Mouse (Mus musculus) lung, postnatal 4 days (tissue): ENCODE measurements around the gene Zcchc14.
"Not testable (repeated sequence)": the region's sequence is repeated elsewhere in the genome, so short reads cannot be mapped to it uniquely, and the experiment has no call there.

Experiments used
- DNase-seq, 2 experiments: peaks; one replicate each; pipeline ENCODE4 v3.0.0; 2021

Zcchc14 gene

GRCm38 (mm10) chr8:121620801-121621516 is 31.7 kb downstream of the Zcchc14 start:
- peak; percentile 54 to 80 for DNase-seq

- peak; percentile 72 to 85 for DNase-seq
These were observed 33.2 kb downstream of the Zcchc14 start for GRCm38 (mm10) chr8:121619401-121619995.

- DNase-seq, result no peak
These were observed 39.3 kb downstream of the Zcchc14 start for GRCm38 (mm10) chr8:121613419-121613818.

- no peak for DNase-seq
These were observed 42.8 kb downstream of the Zcchc14 start for GRCm38 (mm10) chr8:121609916-121610315.

GRCm38 (mm10) chr8:121609251-121609650 is 43.5 kb downstream of the Zcchc14 start:
- no peak for DNase-seq

GRCm38 (mm10) chr8:121607661-121608060 is 45.0 kb downstream of the Zcchc14 start:
- DNase-seq, result no peak

GRCm38 (mm10) chr8:121603801-121604200 is 48.9 kb downstream of the Zcchc14 start:
- no peak for DNase-seq

- DNase-seq, result peak; percentile 84 to 85
These were observed 49.8 kb downstream of the Zcchc14 start for GRCm38 (mm10) chr8:121602860-121603259.

- DNase-seq, result no peak
These were observed 50.3 kb downstream of the Zcchc14 start for GRCm38 (mm10) chr8:121602411-121602810.

GRCm38 (mm10) chr8:121599842-121600241 is 52.9 kb downstream of the Zcchc14 start:
- DNase-seq, result no peak

- DNase-seq, result peak; percentile 86 to 88
These were observed 53.8 kb downstream of the Zcchc14 start for GRCm38 (mm10) chr8:121598892-121599291.

GRCm38 (mm10) chr8:121598190-121598589 is 54.5 kb downstream of the Zcchc14 start:
- DNase-seq, result no peak

GRCm38 (mm10) chr8:121597492-121597891 is 55.2 kb downstream of the Zcchc14 start:
- not testable (repeated sequence) for DNase-seq

- DNase-seq, result peak; percentile 37 to 73
These were observed 58.7 kb downstream of the Zcchc14 start for GRCm38 (mm10) chr8:121593983-121594382.

GRCm38 (mm10) chr8:121593293-121593692 is 59.4 kb downstream of the Zcchc14 start:
- no peak for DNase-seq

- peak; percentile 60 to 67 for DNase-seq
These were observed 61.3 kb downstream of the Zcchc14 start for GRCm38 (mm10) chr8:121591178-121592066.

GRCm38 (mm10) chr8:121590203-121591177 is 62.2 kb downstream of the Zcchc14 start, which contains the start of gene Map1lc3b:
Gene Map1lc3b, plus strand, starts transcription at chr8:121590361.
- DNase-seq, result peak; percentile 97 to 98

- DNase-seq, result no peak
These were observed 63.4 kb downstream of the Zcchc14 start for GRCm38 (mm10) chr8:121589205-121589726.

- no peak for DNase-seq
These were observed 64.0 kb downstream of the Zcchc14 start for GRCm38 (mm10) chr8:121588750-121589149.

GRCm38 (mm10) chr8:121585159-121585825 is 67.4 kb downstream of the Zcchc14 start:
- peak; percentile 100 for DNase-seq

GRCm38 (mm10) chr8:121584730-121585129 is 68.0 kb downstream of the Zcchc14 start:
- no peak for DNase-seq
